Mouse (Mus musculus) T-helper 1 cell (primary cell): ENCODE measurements around the gene Sgcd.

ENCODE experiments used
- in situ Hi-C: fragments of 300-600 bp; cut with MboI, MseI; formaldehyde crosslinking; loops from one replicate; pipeline ENCODE4 v1.15.1; 2025; ENCODE audit warnings: high pct_unique_total_duplicates

Sgcd gene

GRCm38 (mm10) chr11:47015683-47016082, 973.1 kb downstream of the Sgcd start:
- in situ Hi-C loops: no loop called here

GRCm38 (mm10) chr11:47014278-47014677, 974.5 kb downstream of the Sgcd start:
- in situ Hi-C loops: no loop called here

- in situ Hi-C loops: no loop called here
Measured at GRCm38 (mm10) chr11:47010166-47010565, 978.6 kb downstream of the Sgcd start.

GRCm38 (mm10) chr11:47005301-47005875, 983.4 kb downstream of the Sgcd start:
- in situ Hi-C loops: no loop called here

- in situ Hi-C loops: no loop called here
Measured at GRCm38 (mm10) chr11:46939311-46939710, 1049.5 kb downstream of the Sgcd start.

GRCm38 (mm10) chr11:46924946-46925345, 1063.8 kb downstream of the Sgcd start:
- in situ Hi-C loops: no loop called here

GRCm38 (mm10) chr11:46920244-46920643, 1068.5 kb downstream of the Sgcd start:
- in situ Hi-C loops: no loop called here

- in situ Hi-C loops: no loop called here
Measured at GRCm38 (mm10) chr11:46912656-46913237, 1076.0 kb downstream of the Sgcd start.

GRCm38 (mm10) chr11:46904281-46904680, 1084.5 kb downstream of the Sgcd start:
- in situ Hi-C loops: no loop called here

GRCm38 (mm10) chr11:46889093-46889492, 1099.7 kb downstream of the Sgcd start:
- in situ Hi-C loops: no loop called here

- in situ Hi-C loops: no loop called here
Measured at GRCm38 (mm10) chr11:46882456-46882855, 1106.3 kb downstream of the Sgcd start.

- in situ Hi-C loops: no loop called here
Measured at GRCm38 (mm10) chr11:46875774-46876173, 1113.0 kb downstream of the Sgcd start.

- in situ Hi-C loops: no loop called here
Measured at GRCm38 (mm10) chr11:46868594-46868993, 1120.2 kb downstream of the Sgcd start.

GRCm38 (mm10) chr11:46864809-46865208, 1124.0 kb downstream of the Sgcd start:
- in situ Hi-C loops: no loop called here

- in situ Hi-C loops: no loop called here
Measured at GRCm38 (mm10) chr11:46848221-46848971, 1140.4 kb downstream of the Sgcd start.

- in situ Hi-C loops: no loop called here
Measured at GRCm38 (mm10) chr11:46847827-46848220, 1140.9 kb downstream of the Sgcd start.

GRCm38 (mm10) chr11:46846661-46847060, 1142.1 kb downstream of the Sgcd start:
- in situ Hi-C loops: no loop called here
